Mouse (Mus musculus) CD8-positive naive resting alpha-beta T cell, adult 2 months (primary cell): ENCODE data around the gene Alkbh6.
A peak's percentile ranks its signal among the peaks of the same experiment; 100 is the strongest.

Source experiments
- DNase-seq, 2 experiments: peaks; one replicate each; pipeline ENCODE4 v3.0.0; 2022; ENCODE audit warnings: low read depth in 2 of 2, low spot score in 2 of 2

Gene Alkbh6

GRCm38 (mm10) chr7:30327140-30327539 lies 18.6 kb downstream of the Alkbh6 start:
- DNase-seq, result no peak

DNA sequence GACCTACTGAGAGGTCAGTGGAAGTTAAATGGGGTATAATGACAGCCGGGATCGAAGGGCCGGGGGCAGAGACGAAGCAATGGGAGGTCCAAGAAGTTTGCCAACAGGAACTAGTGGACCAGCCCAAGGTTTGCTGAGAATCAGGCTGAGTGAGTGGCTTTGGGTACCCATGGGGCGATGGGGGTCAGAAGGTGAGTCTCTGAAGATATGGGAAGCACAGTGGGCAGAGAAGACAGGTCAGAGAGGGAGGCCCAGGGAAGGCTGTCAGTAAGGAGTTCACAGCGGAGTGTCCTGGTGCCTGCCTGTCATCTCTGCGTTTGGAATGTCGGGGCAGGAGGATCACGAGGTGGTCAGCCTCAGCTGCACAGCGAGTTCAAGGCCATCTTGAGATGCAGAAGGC lies 19.9 kb downstream of the Alkbh6 start:
- DNase-seq, result no peak

DNA sequence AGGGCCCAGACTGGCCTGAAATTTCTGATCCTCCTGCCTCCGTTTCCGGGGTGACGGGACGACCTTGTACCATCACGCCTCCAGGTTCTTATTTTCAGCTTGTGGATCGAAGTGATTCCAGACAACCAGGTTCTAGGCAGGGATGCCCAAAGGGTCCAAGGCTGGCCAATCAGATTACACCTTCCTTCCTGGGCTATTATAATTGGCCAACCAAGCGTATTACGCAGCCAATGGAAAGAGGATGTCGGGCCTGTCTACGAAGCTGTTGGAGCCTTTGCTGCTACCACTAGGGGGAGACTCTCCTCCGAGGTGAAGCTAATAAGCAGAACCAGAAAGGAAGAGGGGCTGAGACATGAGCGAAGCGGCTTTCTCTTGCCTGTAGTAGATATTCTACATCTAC lies 23.4 kb downstream of the Alkbh6 start:
- DNase-seq, result peak; percentile 74 to 81

GRCm38 (mm10) chr7:30332622-30333259 lies 24.2 kb downstream of the Alkbh6 start:
- DNase-seq, result no peak

GRCm38 (mm10) chr7:30333436-30333835 lies 24.9 kb downstream of the Alkbh6 start:
- DNase-seq, result no peak

DNA sequence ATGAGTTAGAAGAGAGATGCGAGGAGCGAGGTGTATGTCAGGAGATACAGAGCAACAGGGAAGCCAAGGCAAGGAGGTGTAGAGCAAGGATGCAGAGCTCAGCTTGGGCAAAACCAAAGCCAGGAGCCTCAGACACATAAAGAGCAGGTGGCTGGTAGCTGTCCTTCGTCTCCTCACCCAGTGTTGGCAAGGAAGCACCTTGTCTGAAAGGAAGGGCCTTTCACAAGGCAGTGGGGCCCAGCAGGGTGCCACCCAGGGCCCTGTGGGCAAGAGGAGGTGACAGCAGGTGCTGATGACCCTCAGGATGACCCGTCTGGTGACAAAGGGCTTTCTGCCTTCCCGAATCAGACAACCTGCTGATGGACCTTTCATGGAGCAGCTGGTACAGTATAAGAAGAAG lies 26.0 kb downstream of the Alkbh6 start:
- DNase-seq, result no peak

DNA sequence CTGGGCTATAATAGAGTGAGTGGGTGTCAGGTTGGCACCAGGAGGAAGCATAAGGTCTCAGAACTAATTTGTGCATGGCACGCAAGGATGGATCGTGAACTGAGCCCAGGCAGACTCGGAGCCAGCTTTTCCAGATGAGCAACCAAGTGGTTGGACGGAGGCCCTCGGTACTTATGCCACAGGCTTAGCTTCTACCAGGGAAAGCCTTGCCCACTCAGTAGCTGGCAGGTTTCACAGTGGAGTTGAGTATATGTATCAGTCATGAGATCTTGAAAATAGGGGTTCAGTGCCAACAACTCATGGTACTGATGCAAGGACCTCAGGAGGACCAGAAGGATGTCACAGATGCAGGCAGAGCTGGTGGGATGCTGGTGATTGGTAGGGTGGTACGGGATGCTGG lies 27.2 kb downstream of the Alkbh6 start:
- DNase-seq, result no peak

- DNase-seq, result peak; percentile 50 to 62
These were observed 27.9 kb downstream of the Alkbh6 start for GRCm38 (mm10) chr7:30336384-30336783.

DNA sequence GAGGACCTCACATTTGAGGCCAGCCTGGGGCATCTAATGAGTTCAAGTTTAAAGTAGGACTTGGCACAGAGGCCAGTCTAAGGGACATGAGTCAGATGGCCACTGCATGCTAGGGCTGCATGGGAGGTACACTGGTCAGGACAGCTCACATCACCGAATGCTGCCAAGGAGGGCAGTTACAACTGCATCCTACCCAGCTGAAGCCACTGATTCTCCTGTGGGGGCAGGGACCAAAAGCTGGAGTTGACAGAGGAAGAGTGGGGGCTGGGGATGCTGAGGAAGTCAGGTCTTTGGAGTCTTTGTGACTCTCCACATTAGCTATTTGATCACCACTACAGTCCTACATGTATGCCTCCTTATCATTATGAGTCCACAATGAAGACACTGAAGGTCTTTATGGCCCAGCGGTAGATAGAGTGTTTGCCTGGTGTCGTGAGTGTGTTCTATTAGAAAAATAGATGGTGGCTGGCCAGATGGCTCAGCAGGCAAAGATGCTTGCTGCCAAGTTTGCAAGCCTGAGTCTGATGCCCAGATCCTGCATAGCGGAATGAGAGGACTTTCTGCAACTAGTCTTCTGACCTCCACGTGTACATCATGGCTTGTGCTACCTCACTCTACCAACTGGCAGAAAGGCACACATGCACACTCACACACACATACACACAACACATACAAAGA lies 31.1 kb downstream of the Alkbh6 start:
- no peak for DNase-seq

DNA sequence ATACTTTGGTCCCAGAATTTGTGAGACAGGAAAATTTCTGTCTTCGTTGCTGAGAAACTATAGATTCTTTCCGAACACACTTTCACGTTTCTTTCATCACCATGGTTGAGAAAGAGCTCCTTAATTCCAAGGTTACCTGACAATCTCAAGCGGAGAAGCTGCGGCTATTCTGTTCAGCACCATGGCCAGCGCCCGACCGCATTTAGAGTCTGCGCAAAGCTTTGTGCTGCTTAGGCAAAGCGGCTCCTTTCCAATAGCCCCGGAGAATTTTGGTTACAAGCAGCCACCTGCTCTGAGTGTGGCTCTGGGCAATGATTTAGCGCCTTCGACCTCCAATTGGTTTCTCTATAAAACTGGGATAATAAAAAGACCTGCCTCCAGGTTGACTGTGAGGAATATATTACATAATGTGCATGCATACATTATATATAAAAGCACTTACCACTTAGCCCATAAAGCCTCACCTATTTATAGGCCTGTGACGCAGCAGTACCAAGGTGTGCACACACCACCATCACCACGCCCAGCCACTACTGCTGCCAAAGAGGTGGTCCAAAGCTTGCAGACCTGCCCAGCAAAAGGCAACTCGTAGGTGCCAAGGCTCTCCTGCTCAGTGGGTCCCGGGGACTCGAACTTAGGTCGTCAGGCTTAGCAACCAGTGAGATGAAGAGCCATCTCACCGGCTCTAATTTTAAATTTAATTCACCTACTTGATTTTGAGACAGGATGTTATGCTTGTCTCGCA lies 38.3 kb downstream of the Alkbh6 start:
- DNase-seq, result peak; percentile 52 to 67

GRCm38 (mm10) chr7:30347828-30348227 lies 39.3 kb downstream of the Alkbh6 start:
- peak; percentile 38 to 56 for DNase-seq

- peak; percentile 43 to 69 for DNase-seq
These were observed 44.8 kb downstream of the Alkbh6 start for GRCm38 (mm10) chr7:30353279-30353822.

- DNase-seq, result no peak
These were observed 45.5 kb downstream of the Alkbh6 start for GRCm38 (mm10) chr7:30354059-30354458.

DNA sequence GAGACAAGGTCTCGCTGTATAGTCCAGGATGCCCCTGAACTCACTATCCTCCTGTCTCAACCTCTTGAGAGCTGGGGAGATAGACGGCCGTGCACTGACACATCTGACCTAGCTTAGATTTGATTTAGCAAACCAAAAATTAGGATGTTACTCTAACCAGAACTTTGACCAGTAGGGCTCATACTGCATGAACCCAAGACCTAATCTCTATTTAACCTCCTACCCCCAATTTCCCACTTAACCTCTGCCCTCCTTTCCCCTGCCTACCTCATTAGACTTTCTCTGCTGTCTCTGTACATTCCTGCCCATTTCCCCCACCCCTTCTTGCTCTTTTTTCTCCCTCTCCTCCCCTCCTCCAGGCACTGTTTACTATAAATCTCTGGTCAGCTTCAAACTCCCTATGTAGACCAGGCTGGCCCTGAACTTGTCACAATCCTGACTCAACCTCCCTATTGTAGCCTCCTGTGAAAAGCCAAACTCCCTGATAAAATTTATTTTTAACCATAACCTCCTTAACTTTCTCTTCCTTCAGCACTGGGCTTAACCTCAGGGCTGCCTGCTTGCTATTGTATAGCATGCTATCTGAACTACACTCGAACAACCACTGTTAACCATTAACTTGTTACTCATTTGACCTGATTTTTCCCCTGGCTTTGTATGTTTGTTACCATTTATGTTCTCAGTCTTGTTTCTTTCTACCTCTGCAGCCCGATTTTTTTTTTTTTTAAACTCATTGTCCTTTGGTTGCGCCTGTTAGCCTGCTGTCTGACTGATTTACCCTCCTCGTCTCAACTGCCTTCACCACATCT lies 50.1 kb downstream of the Alkbh6 start:
- no peak for DNase-seq

- DNase-seq, result no peak
These were observed 50.9 kb downstream of the Alkbh6 start for GRCm38 (mm10) chr7:30359276-30359865.

- DNase-seq, result no peak
These were observed 51.5 kb downstream of the Alkbh6 start for GRCm38 (mm10) chr7:30360028-30360427.

- DNase-seq, result no peak
These were observed 54.3 kb downstream of the Alkbh6 start, which contains the start of gene Lrfn3 for GRCm38 (mm10) chr7:30362652-30363343. TSS of gene Lrfn3 (minus strand) at chr7:30362772.

- DNase-seq, result no peak
These were observed 54.8 kb downstream of the Alkbh6 start for GRCm38 (mm10) chr7:30363344-30363738.
